Mouse (Mus musculus) lung, adult 18-20 months (tissue): ENCODE data around the gene Pnliprp1.
A peak's percentile ranks its signal among the peaks of the same experiment; 100 is the strongest.

Experiments used
- DNase-seq, 2 experiments: peaks; one replicate each; pipeline ENCODE4 v3.0.0; 2022; ENCODE audit warnings: mixed read lengths in 2 of 2

Gene Pnliprp1

GRCm38 (mm10) chr19:58781566-58781965, 52.9 kb downstream of the Pnliprp1 start:
- no peak for DNase-seq

DNA sequence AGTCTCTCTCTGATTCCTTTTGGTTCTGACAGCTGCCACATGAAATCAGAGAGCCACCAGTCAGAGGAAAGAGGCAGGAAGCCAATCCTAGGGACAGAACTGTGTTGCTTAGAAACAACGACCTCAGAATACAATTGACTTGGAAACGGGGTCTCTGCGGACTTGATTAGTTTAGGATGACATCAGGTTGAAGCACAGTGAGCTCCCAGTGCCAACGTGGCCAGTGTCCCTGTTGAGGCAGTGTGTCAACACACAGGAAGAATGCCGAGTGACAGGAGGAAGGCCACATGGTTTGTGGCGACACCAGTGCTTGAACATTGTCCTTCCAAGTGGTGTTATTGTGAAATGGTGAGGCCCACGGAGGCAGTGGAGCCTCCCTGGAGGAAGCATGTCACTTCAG, 55.3 kb downstream of the Pnliprp1 start:
- DNase-seq: peak in 1 of 2 experiments; percentile 5

DNA sequence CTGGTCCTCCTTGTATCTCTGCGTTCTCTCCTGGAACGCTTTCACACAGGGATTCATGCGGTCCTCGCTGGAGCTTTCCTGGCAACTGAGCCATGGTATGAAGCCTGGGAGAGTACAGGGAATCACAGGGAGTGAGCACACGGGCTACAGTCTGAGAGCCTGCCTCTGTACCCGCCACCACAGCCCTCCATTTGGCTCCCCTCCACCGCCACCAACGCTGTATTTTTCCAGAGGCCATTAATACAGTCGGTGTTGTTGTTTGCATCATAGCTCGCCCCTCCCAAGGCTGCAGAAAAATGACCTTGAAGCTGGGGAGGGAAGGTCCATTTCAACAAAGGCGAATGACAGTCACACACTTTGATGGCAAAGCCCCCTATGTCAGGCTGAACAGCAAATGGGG, 60.5 kb downstream of the Pnliprp1 start:
- DNase-seq: no peak
